Mouse (Mus musculus) right cerebral cortex, postnatal 14 days (tissue): ENCODE measurements at regions not wholly inside any gene's neighbourhood (a gene's known extent, or its start where the extent isn't known, plus 50 kb on each side); places are given as distances from the start of the nearest gene placed in this dataset.

Source experiments
- DNase-seq: peaks from one replicate; pipeline ENCODE4 v3.0.0; 2022

DNA sequence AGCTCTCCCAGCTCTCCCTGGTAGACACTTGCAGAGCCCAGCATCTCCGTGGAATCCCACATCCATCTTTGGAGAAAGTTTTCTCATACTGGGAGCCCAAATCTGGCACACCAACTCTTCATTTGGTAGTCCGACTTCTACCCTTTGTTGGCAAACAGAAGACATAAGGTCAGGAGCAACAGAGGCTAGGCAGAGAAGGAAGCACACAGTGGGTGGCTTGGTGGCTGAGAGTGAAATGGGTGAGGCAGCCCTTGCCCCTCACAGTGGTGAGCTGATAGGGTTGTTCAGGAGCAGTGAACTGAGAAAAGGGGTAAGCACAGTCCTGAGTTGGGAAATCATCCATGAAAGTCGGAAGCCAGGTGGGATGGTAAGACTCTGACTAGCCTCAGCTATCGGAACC, 157.6 kb upstream of the Arid2 start:
- no peak for DNase-seq

DNA sequence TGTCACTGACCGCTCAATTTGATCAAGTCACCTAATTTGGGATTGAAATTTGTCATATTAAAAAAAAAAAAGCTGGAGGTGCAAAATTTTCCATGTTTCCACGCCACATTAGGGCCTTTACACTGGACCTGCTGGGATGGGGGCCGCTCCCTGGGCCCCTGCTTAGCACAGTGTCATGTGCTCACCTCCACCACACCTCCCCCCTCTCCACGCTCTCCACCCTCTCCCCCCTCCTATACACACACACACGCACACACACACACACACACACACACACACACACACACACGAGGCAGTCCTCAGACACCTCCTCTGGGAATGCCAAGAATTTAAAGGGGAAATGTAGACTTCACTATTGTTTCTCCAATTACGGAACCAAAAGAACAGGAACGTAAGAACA, 156.8 kb upstream of the Arid2 start:
- no peak for DNase-seq

DNA sequence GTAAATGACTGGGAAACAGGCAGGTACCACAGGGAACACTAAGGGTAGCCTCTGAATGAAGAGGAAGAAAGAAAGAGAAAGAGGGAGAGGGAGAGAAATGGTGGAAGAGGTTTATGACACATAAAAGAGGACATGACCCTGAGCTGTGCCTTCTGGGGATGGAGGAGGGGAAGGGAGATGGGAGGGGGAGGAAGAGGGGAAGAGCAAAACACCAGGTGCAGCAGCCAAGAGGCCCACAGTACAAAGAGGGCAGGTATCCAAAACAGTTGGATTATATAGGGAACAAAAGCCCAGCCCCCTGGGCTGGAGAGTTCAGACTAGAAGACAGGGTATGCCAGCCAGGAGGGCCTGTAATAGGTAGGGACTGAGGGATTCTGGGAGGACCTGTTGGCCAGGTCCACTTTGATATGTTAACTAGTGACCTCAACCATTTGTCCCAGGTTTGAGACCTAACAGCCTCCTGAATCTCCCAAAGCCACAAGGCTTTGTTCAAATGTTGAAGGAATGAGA, 155.7 kb upstream of the Arid2 start:
- DNase-seq = no peak

DNA sequence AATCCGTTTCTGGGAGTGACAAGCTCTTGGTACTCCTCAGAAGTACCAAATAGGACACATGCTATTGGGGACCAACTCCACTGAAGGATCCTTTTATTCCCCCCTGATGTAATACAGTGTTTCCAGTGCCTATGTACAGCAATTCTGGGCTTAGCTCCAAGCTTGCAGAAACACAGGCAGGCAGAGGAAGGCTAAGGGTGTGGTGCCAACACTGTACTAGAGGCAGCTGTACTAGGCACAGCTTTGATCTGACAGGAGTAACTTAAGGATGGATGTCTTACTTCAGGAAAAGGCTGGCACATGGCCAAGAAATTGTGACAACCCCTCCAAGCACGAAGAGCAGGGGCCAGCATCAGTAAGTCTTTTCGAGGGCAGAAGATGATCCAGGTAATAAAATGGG, 154.7 kb upstream of the Arid2 start:
- peak; percentile 12 for DNase-seq

- no peak for DNase-seq
These were observed 152.0 kb upstream of the Arid2 start for GRCm38 (mm10) chr15:96135250-96135731.

- no peak for DNase-seq
These were observed 151.5 kb upstream of the Arid2 start for GRCm38 (mm10) chr15:96135816-96136215.

GRCm38 (mm10) chr15:96137534-96137933, 149.8 kb upstream of the Arid2 start:
- no peak for DNase-seq

- DNase-seq = no peak
These were observed 149.4 kb upstream of the Arid2 start for GRCm38 (mm10) chr15:96137945-96138344.

DNA sequence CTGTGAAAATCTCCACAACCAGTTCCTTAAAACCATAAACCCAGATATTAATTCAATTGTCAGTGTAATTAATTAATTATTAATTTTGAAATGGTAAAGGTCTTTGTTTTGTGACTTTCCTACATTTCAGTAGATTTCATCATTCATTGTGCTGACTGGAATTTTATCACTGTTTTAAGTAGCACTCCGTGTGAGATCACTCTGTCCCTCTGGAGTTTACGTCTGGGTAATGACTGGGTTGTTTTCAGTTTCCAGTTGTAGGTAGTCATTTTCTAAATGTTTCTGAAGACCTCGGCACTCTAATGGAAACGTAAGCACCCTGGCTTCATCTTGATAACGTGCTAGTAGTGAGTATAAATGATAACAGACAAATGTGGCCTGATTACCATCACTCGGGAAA, 133.8 kb upstream of the Arid2 start:
- DNase-seq = no peak

- DNase-seq = no peak
These were observed 129.0 kb upstream of the Arid2 start for GRCm38 (mm10) chr15:96158321-96158720.

GRCm38 (mm10) chr15:96164771-96165431, 122.4 kb upstream of the Arid2 start:
- no peak for DNase-seq

GRCm38 (mm10) chr15:96167256-96167655, 120.1 kb upstream of the Arid2 start:
- DNase-seq = no peak

DNA sequence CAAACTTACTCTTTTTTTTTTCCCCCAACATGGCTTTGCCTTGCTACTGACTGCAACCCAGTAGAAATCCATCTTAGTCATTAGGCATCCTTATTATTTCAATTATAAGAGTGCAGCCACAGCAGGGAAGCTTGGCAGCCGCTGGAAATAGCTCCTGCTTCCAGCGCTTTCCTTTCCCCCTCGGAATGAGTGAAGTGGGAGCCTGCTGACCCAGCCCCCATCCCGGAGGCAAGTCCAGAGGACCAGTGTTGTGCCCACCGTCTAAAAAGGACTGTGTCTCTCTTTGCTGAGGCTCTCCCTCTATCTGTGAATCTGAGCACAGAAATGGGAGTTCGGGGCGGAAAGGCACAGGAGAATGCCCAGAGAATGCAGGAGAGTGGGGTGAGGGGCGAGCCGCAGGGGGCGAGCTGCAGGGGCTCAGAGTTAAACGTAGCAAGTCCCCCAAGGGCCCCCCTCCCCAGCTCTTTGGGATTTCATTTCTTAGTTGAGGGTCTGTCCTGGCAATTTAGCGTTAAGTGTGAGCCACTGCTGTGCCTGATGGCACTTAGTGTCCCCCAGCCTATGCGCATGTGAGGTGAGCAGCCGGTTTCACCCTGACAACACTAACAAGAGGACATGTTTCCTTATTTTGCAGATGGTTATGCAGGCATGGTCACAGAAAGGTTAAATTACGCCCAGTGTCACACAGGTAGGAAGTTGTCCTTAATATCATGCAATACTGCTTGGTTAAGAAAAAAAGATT, 117.4 kb upstream of the Arid2 start:
- no peak for DNase-seq

DNA sequence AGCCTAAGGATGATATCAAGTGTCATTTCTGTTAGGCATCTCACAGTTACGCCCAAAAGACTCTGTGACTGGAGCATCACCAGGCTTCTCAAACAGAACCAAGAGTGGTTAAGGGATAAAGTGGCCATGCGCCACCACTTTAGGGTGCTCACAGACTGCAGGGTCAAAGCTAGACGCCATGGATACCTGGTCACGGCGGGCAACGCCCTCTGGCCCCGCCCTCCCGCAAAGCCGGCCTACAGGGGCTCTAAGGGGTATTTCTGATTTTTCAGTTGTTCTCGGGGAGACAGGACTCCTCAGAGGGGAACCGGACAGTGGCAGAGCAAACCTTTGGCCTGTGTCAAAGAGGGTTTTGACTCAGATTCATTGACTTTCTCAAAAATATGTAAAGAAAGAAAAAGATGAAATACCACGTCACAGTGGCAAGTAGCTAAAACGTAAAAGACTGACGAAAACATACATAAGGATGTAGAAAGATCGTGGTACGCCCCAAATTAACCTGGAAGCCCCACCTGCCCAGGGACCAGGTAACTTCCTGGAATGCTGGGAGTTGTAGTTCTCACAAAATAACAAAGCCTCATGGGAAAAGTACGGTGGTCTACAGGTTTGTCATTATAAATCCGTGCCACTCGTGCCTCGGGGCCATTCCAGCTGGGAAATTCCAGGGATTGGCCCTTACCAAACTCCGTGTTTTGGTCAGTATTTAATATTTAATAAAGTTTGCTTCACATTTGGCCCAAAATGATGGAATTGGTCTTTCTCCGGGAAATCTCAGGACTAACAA, 116.1 kb upstream of the Arid2 start:
- no peak for DNase-seq

GRCm38 (mm10) chr15:96177911-96178310, 109.4 kb upstream of the Arid2 start:
- DNase-seq = no peak

DNA sequence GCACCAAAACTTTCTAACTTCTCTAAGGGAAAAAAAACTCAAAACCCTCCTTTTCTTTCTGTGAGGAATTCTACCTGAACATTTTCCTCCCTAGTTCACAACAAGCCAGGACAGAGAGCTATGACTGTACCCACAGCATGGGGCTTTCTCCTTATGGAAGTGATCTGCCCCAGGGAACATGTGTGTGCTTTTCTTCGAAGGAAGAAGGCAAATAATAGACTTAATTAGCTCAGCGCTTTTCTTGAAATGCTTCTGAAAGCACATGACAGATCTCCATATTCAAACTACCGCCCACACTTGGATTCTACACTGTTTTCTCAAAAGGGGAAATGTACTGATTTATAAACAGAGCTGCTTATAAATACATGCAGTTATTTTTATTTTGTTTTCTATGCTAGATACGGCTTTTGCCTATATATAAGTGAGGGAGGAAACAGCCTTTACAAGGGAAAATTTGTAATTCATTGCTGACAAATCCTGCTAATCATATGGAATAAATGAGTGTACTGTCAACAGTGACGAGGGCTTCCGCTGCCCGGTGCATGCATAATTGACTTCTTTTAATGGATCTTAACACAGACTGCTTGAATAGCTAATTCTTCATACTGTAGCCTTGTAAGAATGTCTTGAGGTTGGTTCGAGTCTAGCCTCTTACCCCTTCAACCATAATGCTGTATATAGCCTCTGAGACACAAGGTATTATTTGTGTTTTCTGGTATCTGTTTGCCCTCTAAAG, 108.8 kb upstream of the Arid2 start:
- no peak for DNase-seq

GRCm38 (mm10) chr15:96179511-96179910, 107.8 kb upstream of the Arid2 start:
- no peak for DNase-seq

DNA sequence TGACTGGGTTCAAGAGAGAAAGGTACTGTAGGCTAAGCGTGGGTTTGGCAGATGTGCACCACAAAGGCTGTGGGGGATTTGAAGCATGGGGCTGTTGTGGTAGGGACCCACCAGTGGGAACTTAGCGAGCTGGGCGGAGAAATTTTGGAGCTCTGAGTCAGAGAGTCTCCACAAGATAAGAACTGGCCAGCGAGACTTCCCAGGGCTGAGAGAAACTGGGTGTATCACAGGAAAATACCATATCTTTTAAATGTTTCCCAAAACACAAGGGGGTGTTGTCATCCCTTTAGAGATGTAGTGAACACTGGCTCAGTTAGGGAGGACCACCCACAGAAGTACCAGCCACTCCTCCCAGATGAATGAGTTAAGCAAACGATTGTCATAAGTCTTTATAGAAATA, 107.3 kb upstream of the Arid2 start:
- no peak for DNase-seq

DNA sequence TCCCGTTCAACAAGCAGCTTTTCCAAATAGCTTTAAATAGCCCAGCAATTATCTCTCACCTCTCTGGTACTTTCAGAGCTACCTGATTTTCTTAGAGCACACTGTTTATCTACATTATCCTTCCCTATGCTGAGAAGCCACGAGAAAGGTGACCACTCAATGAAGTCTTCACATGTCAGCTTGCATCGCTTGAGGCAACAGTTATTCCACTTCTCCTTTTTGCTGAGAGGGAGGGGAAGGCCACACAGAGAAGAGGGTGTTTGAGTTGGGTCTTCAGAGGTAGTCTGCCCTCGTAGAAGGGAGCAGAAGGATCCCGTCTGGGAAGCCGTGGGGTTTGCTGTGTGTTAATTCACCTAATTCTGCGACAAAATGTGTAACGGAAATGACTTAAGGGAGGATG, 106.3 kb upstream of the Arid2 start:
- DNase-seq = no peak

DNA sequence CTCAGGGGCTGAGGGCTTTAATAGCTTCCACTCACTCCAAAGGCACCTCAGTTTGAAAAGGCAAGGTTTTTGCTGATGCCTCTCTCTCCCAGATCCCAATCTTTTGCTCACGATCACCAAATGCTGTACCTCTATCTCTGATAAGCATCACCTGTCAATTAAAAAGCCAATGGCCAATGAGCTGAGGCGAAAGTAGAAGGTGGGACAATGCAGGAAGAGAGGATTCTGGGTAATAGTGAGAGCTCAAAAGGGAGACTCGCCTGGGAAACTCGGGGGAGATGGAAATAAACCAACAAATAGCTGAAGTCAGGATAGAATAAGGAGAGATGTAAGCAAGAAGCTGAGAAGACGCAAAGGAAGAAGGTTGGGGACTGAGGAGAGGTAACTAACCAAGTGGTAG, 105.0 kb upstream of the Arid2 start:
- DNase-seq = no peak

- no peak for DNase-seq
These were observed 104.2 kb upstream of the Arid2 start for GRCm38 (mm10) chr15:96183069-96183468.

- DNase-seq = no peak
These were observed 102.7 kb upstream of the Arid2 start for GRCm38 (mm10) chr15:96184666-96185065.

GRCm38 (mm10) chr15:96185429-96185828, 101.9 kb upstream of the Arid2 start:
- no peak for DNase-seq
